Mouse (Mus musculus): ENCODE data around the gene Sec31a. TPM values are rescaled to one million over a fixed set of nuclear protein-coding genes. Genes with fewer than 3 reads are reported as not detected.
"Not testable (repeated sequence)": the region's sequence is repeated elsewhere in the genome, so short reads cannot be mapped to it uniquely, and the experiment has no call there.

The Sec31a gene
- total RNA-seq (2021) (100 to 1,000 TPM; 153 to 237 TPM), polyA plus RNA-seq (2012; rRNA removed) (265 and 326 TPM in 2 replicates)
- long read RNA-seq, full-length matches to known transcripts, result 2 of 75 reads
- long read RNA-seq, partial matches to known transcripts, result 20 of 75 reads
- long read RNA-seq, other reads (novel, unspliced or antisense), result 53 of 75 reads

GRCm38 (mm10) chr5:100415761-100416590, at the start of gene Sec31a:
Gene Sec31a, minus strand, starts transcription at chr5:100416234.
- DNase-seq, result peak; percentile 99

GRCm38 (mm10) chr5:100462374-100462773, 46.3 kb upstream of the Sec31a start:
- no peak for DNase-seq

- DNase-seq, result no peak
Measured at GRCm38 (mm10) chr5:100461526-100461925, 45.5 kb upstream of the Sec31a start.

GRCm38 (mm10) chr5:100459468-100459867, 43.4 kb upstream of the Sec31a start:
- DNase-seq, result no peak

- no peak for DNase-seq
Measured at GRCm38 (mm10) chr5:100451871-100452270, 35.8 kb upstream of the Sec31a start.

- DNase-seq, result no peak
Measured at GRCm38 (mm10) chr5:100438796-100439195, 22.8 kb upstream of the Sec31a start.

GRCm38 (mm10) chr5:100437917-100438316, 21.9 kb upstream of the Sec31a start:
- DNase-seq, result no peak

GRCm38 (mm10) chr5:100437086-100437485, 21.1 kb upstream of the Sec31a start:
- no peak for DNase-seq

- no peak for DNase-seq
Measured at GRCm38 (mm10) chr5:100430966-100431365, 14.9 kb upstream of the Sec31a start.

GRCm38 (mm10) chr5:100430076-100430390, 14.0 kb upstream of the Sec31a start:
- DNase-seq, result no peak

GRCm38 (mm10) chr5:100429344-100430075, 13.5 kb upstream of the Sec31a start:
- peak; percentile 95 for DNase-seq

- DNase-seq, result no peak
Measured at GRCm38 (mm10) chr5:100428734-100429343, 12.8 kb upstream of the Sec31a start.

- DNase-seq, result no peak
Measured at GRCm38 (mm10) chr5:100428031-100428733, 12.1 kb upstream of the Sec31a start.

- DNase-seq, result no peak
Measured at GRCm38 (mm10) chr5:100427276-100427675, 11.2 kb upstream of the Sec31a start.

- DNase-seq, result not testable (repeated sequence)
Measured at GRCm38 (mm10) chr5:100425823-100426222, 9.8 kb upstream of the Sec31a start.

- no peak for DNase-seq
Measured at GRCm38 (mm10) chr5:100424252-100424651, 8.2 kb upstream of the Sec31a start.

- no peak for DNase-seq
Measured at GRCm38 (mm10) chr5:100423626-100424025, 7.6 kb upstream of the Sec31a start.

GRCm38 (mm10) chr5:100418861-100419260, 2.8 kb upstream of the Sec31a start:
- DNase-seq, result no peak

- no peak for DNase-seq
Measured at GRCm38 (mm10) chr5:100418077-100418476, 2.0 kb upstream of the Sec31a start.

GRCm38 (mm10) chr5:100414474-100415196, 1.4 kb downstream of the Sec31a start:
- no peak for DNase-seq

GRCm38 (mm10) chr5:100412886-100413285, 3.1 kb downstream of the Sec31a start:
- no peak for DNase-seq

All from adrenal gland, adult 2 months (tissue).